Mouse (Mus musculus): ENCODE measurements at regions not wholly inside any gene's neighbourhood (a gene's known extent, or its start where the extent isn't known, plus 50 kb on each side); places are given as distances from the start of the nearest gene placed in this dataset.
"Not testable (repeated sequence)": the region's sequence is repeated elsewhere in the genome, so short reads cannot be mapped to it uniquely, and the experiment has no call there.

GRCm38 (mm10) chr13:97333801-97334534 lies 93.1 kb downstream of the Enc1 start:
- H3K4me3 ChIP-seq (replicated peaks; ENCODE audit: extremely low read depth, low read depth, low read length), result no peak overlapping the region
- 47% methylated on average over 10 of the region's 10 CpGs for WGBS
- TF ChIP-seq POLR2A (IDR thresholded peaks at IDR 0.05; ENCODE audit: borderline replicate concordance, extremely low read depth, low read depth, low read length), result no peak
- TF ChIP-seq CTCF (IDR thresholded peaks at IDR 0.05; ENCODE audit: insufficient read depth, low read length), result no peak
- no peaks in the 10 kb centered on the region for H3K4me1 ChIP-seq (ENCODE audit: control insufficient read depth, insufficient read depth, low read length)
- no peak for DNase-seq

GRCm38 (mm10) chr13:97331072-97331471 lies 90.2 kb downstream of the Enc1 start:
- TF ChIP-seq POLR2A (IDR thresholded peaks at IDR 0.05; ENCODE audit: borderline replicate concordance, extremely low read depth, low read depth, low read length), result no peak
- TF ChIP-seq CTCF (IDR thresholded peaks at IDR 0.05; ENCODE audit: insufficient read depth, low read length), result no peak
- Histone ChIP-seq H3K4me3 (replicated peaks; ENCODE audit: extremely low read depth, low read depth, low read length) (no peak overlapping the region), H3K4me1 (ENCODE audit: control insufficient read depth, insufficient read depth, low read length) (no peaks in the 10 kb centered on the region)
- 94% methylated on average over 14 of the region's 14 CpGs for WGBS
- no peak for DNase-seq

- H3K4me3 ChIP-seq (replicated peaks; ENCODE audit: extremely low read depth, low read depth, low read length); H3K4me1 ChIP-seq (ENCODE audit: control insufficient read depth, insufficient read depth, low read length); DNase-seq: not testable (repeated sequence)
- WGBS, result 61% methylated on average over 4 of the region's 4 CpGs
Measured at GRCm38 (mm10) chr13:97321307-97321706, 80.4 kb downstream of the Enc1 start.

GRCm38 (mm10) chr13:97320756-97321155 lies 79.9 kb downstream of the Enc1 start:
- Histone ChIP-seq H3K4me1 (ENCODE audit: control insufficient read depth, insufficient read depth, low read length) (no peaks in the 10 kb centered on the region), H3K4me3 (replicated peaks; ENCODE audit: extremely low read depth, low read depth, low read length) (no peak overlapping the region)
- TF ChIP-seq CTCF (IDR thresholded peaks at IDR 0.05; ENCODE audit: insufficient read depth, low read length) (no peak), POLR2A (IDR thresholded peaks at IDR 0.05; ENCODE audit: borderline replicate concordance, extremely low read depth, low read depth, low read length) (no peak)
- no peak for DNase-seq
- 20% methylated on average over 4 of the region's 4 CpGs for WGBS

GRCm38 (mm10) chr13:97320298-97320697 lies 79.4 kb downstream of the Enc1 start:
- WGBS, result 84% methylated on average over 1 of the region's 1 CpGs
- no peak overlapping the region for H3K4me3 ChIP-seq (replicated peaks; ENCODE audit: extremely low read depth, low read depth, low read length)
- no peak for DNase-seq
- H3K4me1 ChIP-seq (ENCODE audit: control insufficient read depth, insufficient read depth, low read length), result no peaks in the 10 kb centered on the region
- TF ChIP-seq CTCF (IDR thresholded peaks at IDR 0.05; ENCODE audit: insufficient read depth, low read length) (no peak), POLR2A (IDR thresholded peaks at IDR 0.05; ENCODE audit: borderline replicate concordance, extremely low read depth, low read depth, low read length) (no peak)

GRCm38 (mm10) chr13:97317633-97318032 lies 76.7 kb downstream of the Enc1 start:
- no peak overlapping the region for H3K4me3 ChIP-seq (replicated peaks; ENCODE audit: extremely low read depth, low read depth, low read length)
- H3K4me1 ChIP-seq (ENCODE audit: control insufficient read depth, insufficient read depth, low read length), result no peaks in the 10 kb centered on the region
- DNase-seq, result no peak
- TF ChIP-seq CTCF (IDR thresholded peaks at IDR 0.05; ENCODE audit: insufficient read depth, low read length), result no peak
- no peak for TF ChIP-seq POLR2A (IDR thresholded peaks at IDR 0.05; ENCODE audit: borderline replicate concordance, extremely low read depth, low read depth, low read length)
- WGBS, result 48% methylated on average over 3 of the region's 3 CpGs

- DNase-seq, result no peak
- Histone ChIP-seq H3K4me3 (replicated peaks; ENCODE audit: extremely low read depth, low read depth, low read length) (no peak overlapping the region), H3K4me1 (ENCODE audit: control insufficient read depth, insufficient read depth, low read length) (no peaks in the 10 kb centered on the region)
- 74% methylated on average over 16 of the region's 16 CpGs for WGBS
- TF ChIP-seq CTCF (IDR thresholded peaks at IDR 0.05; ENCODE audit: insufficient read depth, low read length) (no peak), POLR2A (IDR thresholded peaks at IDR 0.05; ENCODE audit: borderline replicate concordance, extremely low read depth, low read depth, low read length) (no peak)
Measured at GRCm38 (mm10) chr13:97312420-97313370, 71.8 kb downstream of the Enc1 start.

- WGBS, result 38% methylated on average over 4 of the region's 4 CpGs
- Histone ChIP-seq H3K4me3 (replicated peaks; ENCODE audit: extremely low read depth, low read depth, low read length) (no peak overlapping the region), H3K4me1 (ENCODE audit: control insufficient read depth, insufficient read depth, low read length) (no peaks in the 10 kb centered on the region)
- no peak for TF ChIP-seq POLR2A (IDR thresholded peaks at IDR 0.05; ENCODE audit: borderline replicate concordance, extremely low read depth, low read depth, low read length)
- no peak for TF ChIP-seq CTCF (IDR thresholded peaks at IDR 0.05; ENCODE audit: insufficient read depth, low read length)
- DNase-seq, result no peak
Measured at GRCm38 (mm10) chr13:97311340-97311739, 70.4 kb downstream of the Enc1 start.

GRCm38 (mm10) chr13:97310855-97311189 lies 69.9 kb downstream of the Enc1 start:
- H3K4me3 ChIP-seq (replicated peaks; ENCODE audit: extremely low read depth, low read depth, low read length), result no peak overlapping the region
- no peak for DNase-seq
- 71% methylated on average over 3 of the region's 3 CpGs for WGBS
- no peaks in the 10 kb centered on the region for H3K4me1 ChIP-seq (ENCODE audit: control insufficient read depth, insufficient read depth, low read length)
- TF ChIP-seq CTCF (IDR thresholded peaks at IDR 0.05; ENCODE audit: insufficient read depth, low read length) (no peak), POLR2A (IDR thresholded peaks at IDR 0.05; ENCODE audit: borderline replicate concordance, extremely low read depth, low read depth, low read length) (no peak)

Measured in lung, adult 2 months (tissue).